Mouse (Mus musculus): ENCODE measurements around the gene Phb2.

Gene Phb2

DNA sequence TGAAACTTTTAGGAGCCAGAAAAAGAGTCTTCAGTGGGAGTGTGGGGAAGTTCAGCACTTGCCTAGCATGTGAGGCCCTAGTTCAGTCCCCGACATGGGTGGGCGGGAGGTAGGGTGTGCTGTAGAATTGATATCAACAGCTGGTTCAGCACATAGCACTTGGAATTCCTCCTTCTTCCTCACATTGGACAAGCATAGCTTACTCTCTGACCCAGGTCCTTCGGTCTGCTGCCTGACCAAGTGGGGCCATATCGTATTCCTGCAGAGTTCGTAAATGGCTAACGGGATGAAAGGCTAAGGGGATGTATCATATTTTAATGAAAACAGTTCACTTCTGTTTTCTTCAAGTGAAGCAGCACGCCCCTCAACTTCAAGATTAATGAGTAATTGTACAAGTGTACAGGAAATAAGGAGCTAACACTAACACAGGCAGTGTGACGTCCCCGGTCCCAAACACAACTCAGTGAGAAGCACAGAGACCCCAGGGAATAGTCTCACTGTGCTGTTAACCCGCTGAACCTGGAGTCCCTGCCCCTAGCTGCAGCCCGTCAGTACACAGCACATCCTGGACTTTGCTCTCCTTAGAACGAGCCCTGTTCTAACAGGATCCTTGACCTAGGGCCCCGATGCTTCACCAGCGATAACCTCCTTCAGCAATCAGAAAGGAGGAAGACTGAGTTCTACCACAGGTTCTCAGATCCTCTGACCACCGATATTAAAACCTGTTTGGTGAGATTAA lies 18.7 kb upstream of the Phb2 start:
- DNase-seq, result no peak

DNA sequence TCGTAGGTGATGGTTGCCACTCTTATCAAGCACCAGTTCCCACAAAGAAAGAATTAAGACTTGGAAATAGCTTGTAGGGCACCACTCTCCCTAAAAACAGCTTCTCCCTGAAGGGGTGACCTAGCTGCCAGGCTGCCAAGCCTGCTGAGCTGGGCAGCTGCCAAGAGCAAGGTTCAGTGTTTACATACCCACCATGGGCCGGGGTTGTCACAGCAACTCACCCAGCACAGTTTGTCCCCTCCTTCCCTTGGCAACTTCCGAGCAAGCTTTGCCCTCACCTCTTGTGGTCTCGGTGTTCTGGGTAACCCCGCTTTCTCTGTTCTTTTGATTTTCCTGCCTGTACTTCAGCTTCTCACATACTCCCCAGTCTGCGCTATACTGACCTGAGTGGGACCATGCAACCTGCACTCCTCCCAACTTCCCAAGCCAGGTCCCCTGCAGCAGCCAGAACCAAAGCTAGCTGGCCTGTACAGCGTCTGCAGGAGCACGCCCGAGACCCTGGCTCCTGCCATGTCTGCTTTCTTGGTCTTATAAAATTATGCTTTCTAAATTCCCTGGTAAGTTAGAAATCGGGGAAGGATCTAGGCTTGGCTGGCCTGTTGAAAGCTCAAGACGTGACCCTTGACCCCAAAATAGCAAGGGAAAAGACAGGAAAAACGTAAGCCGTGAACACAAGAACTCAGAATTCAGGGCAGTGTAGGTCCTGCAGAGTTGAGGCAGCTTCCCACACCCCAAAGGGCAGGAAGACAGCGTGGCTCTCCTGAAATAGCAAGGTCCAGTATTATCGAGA lies 17.8 kb upstream of the Phb2 start:
- peak; percentile 56 for DNase-seq

DNA sequence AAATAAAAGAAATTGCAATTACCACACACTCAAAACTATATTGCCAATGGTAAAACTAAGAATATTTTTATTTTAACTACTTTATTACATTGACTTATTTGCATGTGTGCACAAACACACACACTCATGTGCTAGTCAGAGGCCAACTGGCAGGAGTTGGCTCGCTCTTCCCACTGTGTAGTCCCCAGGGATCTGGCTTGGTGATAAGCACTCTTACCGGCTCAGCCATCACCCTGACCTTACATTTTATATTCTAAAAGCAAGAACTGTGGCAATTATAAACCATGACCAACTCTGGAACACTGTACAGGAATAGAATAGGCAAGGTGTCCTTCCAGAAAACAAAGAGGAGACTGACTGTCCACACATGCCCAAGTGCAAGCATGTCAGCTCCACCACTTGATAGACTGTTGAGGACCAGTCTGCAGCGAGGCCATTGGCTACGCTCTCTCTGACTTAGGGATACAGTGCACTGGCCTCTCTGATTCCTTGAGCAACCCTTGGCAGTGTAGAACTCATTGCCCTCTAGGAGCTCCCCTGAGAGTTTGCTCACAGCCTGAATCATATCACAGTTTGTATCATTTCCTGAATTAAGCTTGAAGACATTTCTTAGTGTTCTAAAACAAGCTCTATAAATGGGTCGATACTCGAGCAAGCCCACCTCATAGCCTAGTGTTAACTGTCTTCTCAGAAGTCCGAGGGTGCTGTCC lies 15.5 kb upstream of the Phb2 start:
- DNase-seq, result no peak

DNA sequence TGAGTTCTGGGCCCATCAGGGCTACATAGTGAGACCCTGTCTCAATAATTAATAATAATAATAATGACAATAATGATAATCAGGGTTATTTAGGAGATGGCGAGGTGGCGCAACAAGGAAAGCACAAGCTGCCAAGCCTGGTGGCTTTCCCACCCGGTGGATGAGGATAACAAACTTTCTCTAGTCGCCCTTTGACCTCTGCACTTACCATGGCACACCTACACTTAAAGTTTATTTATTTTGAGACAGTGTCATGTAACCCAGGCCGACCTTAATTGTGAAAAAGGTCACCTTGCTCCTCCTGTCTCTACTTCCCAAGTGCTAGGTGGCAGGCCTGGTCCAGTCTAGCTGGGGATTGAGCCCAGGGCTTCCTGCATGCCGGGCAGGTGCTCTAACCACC lies 13.4 kb upstream of the Phb2 start:
- no peak for DNase-seq

DNA sequence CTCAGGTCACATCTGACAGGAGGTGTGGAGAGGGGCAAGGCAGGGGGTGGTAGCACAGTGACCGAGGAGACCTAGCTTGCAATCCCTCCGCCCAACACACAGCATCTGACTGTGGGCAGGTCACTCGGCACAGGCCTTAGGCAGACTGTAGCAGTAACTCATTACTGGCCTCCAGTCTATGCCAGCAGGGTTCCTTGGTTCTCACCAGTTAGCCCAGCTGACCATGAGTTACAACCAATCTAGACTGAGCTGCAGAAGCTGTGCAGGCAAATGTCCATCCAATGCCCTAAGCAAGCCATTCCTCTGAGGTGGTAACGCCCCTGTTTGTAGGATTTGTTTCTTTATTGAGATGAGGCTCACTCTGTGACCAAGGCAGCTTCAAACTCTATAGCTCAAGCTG lies 12.8 kb upstream of the Phb2 start:
- no peak for DNase-seq

DNA sequence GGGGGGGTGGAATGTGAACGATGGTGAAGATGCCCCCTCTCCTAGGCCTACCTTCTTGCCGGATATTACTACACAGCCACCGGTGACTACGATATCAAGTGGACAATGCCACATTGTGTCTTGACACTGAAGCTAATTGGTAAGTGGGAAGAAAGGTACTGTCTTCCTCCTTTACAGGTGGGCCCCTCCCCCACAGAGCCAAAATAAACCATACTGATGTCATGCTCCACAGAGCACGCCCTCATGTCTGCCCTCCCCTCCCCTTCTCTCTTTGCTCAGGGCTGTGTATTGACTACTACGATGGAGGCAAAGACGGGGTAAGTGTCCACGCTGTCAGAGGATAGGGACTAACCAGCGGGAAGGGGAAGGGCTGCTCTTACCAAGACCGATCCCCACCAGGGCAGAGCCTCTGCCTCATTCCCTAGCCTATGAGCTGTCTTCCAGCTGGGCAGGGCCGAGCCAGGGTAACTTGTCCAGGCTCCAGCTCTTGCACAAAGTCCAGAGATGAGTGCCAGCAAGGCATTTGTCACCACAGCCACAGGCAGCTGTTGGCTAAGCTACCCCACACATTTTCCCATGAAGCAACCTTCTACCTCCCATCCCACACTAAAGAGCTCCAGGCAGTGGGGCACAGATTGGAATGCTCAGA lies 12.1 kb upstream of the Phb2 start:
- peak; percentile 41 for DNase-seq

DNA sequence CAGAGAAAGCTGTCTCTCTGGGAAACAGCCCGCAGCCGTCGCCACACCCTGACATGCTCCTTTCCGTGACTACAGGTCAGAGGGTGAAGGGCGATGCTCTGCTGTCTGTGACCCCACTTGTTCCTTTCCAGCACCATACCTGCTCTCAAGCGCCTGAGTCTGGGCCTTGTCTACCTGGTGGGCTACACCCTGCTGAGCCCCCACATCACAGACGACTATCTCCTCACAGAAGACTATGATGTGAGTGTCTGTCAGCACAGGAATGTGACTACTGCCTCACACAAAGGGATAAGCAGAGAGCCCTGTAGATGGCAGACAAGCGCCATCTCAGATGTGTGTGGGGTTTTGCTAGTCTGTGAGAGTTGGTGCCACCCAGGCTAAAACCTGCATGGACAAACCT lies 10.8 kb upstream of the Phb2 start:
- no peak for DNase-seq

DNA sequence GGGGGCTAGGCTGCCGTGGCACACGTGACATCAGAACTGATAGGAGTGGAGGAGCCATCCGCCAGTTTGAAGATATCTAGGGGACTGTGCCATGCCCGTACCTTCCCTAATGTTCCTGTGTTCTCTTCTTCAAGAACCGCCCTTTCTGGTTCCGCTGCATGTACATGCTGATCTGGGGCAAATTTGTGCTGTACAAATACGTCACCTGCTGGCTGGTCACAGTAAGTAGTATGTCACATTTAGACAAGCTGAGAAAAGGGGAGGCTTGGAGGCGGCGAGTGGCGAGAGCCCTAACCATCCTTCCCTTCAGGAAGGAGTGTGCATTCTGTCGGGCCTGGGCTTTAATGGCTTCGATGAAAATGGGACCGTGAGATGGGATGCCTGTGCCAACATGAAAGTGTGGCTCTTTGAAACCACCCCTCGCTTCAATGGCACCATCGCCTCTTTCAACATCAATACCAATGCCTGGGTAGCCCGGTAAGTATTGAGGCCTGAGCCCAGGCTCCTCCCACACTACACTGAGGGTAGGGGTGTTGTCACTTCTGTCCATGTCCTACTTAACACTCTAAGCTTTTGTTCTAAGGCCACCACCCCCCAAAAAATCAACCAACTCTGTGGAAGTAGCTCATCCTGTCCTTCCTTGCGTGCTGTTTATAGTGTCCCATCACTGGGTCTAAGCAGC lies 9.9 kb upstream of the Phb2 start:
- DNase-seq, result no peak

DNA sequence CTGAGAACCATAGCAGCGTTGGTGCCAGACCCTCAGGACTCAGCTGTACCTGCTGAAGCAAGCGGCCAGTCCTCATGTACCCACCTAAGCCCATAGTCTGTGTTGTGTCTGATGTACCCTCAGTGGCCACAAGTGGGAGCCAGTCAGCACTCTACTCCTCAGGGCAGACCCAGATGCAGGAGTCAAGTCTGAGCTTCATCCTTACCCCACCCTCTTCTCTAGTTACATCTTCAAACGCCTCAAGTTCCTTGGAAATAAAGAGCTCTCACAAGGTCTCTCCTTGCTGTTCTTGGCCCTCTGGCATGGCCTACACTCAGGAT lies 9.4 kb upstream of the Phb2 start:
- DNase-seq, result peak; percentile 63

DNA sequence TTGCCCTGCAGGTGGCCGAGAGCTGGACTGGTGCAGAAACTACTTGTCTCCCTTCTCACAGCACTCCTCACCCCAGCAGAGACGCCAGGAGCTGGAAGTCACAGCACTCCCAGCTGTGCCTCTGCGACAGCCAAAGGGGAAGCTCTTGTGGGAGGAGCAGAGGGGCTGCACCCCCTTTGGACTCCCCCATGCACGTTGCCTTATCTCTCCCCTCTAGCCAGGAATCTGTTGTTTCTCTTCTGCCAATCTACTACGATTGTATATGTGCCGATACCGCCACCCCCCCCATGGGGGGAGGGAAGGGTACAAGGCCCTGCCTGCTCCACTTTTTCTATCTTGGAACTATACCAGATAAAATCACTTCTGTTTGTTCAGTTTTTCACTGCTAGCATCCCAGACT lies 8.3 kb upstream of the Phb2 start:
- no peak for DNase-seq

DNA sequence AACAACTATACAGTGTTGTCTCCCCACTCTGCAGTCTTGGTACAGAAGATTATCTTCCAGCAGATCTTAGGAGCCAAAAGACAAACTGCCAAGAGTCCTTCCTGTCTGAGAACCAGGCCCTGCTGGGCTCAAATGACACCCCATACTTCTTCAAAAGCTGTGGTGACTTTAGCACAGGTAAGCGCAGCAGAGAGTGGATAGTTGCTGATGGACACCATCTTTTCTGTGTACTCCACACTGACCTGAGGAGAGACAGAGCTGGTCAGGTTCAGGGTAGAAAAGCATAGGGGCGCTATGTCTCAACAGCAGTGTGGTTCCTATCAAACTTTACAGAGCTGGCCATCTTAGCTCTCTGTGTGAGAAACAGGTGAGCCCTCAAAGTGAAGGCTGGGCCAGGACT lies 7.7 kb upstream of the Phb2 start:
- no peak for DNase-seq

DNA sequence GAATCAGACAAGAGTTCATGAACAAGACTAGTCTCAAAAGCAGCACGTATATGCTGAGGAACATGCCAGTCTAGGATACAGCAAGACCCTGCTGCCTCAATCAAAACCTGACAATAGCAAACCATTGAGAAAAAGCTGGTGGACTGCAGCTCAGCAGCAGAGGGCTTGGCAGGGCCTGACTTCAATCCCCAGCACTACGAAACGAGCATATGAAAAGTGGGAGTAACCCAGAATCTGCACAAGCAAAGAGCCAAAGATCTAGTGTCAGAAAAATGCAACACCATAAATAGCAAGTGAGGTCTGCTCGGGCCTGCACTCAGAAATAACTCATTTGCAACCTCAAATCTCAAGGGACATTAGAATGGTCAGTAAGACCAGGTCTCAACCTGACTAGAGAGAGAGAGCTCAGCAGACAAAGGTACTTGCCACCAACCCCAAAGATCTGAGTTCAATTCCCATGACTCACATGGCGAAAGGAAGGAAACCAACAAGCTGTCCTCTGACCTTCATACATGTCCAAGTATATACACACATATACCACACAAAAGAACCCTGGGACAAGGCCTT lies 6.0 kb upstream of the Phb2 start:
- DNase-seq, result no peak

DNA sequence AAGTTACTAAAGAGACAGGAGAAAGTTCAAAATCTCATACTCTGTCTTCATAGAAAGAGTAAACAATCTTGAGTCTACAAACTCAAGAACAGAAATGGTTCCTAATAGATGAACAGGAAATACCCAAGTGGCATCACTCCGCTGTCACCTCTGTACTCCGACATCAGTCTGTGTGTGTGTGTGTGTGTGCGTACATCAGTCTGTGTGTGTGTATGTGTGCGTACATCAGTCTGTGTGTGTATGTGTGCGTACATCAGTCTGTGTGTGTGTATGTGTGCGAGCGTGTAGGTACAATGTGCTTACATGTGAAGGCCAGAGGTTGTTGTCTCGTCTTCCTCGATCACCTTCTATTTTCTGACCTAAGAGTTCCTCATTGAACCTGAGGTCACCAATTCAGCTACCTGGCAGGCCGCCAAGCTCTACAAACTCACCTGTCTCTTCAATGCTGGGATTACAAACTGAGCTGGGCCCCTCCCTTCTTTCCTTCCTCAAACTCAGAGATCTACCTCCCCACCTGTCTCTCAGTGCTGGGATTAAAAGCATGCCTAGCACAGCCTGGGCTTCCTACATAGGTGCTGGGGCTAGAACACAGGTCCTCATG lies 3.7 kb upstream of the Phb2 start:
- no peak for DNase-seq

DNA sequence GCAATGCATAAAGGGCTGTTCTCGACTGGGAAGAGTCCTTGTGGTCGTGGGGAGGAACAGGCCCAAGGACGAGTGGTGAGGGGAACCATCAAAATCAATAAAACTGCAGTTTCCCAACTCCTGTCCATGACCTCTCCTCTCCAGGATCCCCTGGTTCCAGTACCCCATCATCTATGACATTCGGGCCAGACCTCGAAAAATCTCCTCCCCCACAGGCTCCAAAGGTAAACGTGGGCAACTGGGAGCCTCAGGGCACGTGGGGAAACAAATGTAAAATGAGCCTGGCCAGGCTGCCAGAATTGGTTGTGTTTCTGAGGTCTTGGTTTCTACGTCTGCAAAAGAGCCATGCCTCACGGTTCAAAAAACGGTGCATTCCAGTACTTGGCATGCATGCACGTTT lies 782 bp downstream of the Phb2 start:
- no peak for DNase-seq

DNA sequence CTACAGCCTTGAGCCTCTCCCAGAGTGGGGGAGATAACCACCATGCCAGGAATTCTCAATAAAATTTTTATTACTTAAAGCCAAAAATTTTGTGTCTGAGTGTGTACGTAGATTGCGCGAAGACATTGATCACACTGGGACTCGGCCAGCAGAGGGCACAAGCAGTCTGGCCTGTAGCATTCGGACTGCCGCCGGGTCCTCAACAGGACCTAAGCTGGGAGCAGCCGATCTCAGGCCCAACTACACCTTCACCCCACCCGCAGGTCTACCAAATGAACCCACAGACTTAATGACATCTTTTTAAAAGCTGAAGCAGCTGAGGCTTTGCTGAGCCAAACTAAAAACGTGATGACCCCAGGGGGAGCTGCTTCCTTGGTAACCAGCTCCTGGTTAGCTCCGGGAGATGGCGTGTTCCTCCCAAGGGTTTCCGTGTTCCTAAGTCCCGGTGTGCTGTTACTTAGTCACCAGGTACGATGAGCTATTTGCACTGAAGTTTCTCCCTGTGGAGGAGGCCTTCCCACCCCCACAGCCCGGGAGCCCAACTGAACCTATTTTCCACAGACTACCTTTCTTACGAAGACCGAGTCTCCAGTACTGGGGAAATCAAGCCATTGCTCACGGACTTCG lies 4.8 kb downstream of the Phb2 start:
- DNase-seq, result no peak

DNA sequence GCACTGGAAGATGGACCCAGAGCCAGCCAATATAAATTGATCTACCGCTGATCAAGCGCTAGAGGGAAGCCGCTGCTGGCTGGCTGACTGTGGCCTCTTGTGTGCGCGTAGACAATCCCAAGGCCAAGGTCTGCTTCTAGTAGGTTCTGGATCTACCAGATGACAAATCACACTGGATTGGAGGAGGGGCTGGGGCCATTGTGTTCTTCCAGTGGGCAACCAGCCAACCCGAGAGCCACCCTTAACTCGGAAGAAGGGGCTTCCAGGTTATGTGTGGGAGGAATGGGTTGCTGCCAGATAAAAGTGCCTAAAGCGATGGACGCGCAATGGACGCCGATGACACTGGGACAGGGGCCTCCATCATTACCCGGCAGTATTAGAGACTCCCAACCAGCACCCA lies 5.8 kb downstream of the Phb2 start:
- DNase-seq, result no peak

DNA sequence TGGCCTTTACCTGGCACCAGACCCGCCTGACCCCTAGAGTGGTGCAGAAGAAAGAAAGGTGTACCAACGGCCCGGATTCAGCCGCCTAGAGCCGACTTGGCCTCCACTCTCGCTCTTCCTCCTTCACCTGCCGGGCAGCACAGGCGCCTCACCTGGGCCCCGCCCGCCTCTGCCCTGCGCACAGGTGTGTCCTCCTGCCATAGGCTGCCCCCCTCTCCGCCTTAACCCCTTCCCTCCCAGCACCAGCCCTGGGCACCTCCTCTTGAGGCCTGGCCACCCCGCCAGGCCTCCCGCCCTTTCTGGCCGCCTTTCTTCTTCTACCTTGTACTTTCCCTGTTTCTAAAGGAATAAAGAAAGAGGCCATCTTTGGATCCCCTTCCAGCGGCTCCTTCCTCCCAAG lies 6.6 kb downstream of the Phb2 start:
- DNase-seq, result no peak

DNA sequence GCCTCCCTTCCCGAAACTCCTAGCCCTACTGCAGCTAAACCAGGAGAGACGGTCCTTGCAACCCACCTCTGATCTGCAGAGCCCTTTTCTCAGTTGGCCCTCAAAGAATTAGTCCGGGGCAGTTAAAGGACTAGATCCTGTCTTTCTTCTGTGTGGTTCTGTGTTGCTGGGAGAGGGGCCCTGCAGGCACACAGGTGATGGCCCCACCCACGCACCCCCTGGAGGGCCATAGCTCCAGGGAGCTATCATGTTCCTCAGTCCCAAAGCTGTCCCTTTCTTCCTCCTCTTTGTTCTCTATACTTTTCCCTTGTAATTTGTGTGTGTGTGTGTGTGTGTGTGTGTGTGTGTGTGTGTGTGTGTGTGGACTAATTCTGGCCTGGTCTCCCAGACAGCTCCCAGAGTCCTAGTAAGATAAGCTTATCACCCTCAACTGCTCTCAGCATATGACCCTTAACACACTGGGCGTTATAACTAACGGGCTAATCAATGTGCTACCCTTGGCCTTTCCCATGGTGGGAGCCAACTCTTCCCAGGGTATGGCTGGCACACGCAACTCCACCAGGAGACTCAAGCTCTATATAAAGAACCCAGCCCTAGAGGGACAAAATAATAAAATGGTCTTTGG lies 7.3 kb downstream of the Phb2 start:
- DNase-seq, result no peak

DNA sequence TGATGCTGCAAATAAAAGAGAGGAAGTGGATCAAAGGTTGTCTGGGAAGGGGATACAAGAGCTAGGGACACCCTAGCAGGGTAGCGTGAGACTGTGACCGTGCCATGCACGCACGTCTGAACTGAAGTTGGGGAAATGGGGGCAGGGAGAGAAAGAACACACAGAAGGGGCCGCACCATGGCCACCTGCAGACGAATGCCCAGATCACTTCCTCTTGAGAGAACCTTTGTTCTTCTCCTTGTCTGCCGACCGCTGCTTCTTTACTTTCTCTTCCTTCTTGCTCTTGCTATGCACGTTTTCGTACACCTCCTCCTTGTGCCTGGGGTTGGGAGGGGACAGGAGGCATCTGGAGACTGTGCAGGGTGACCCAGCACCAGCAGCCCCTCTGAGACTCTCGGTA lies 8.8 kb downstream of the Phb2 start:
- DNase-seq, result no peak

DNA sequence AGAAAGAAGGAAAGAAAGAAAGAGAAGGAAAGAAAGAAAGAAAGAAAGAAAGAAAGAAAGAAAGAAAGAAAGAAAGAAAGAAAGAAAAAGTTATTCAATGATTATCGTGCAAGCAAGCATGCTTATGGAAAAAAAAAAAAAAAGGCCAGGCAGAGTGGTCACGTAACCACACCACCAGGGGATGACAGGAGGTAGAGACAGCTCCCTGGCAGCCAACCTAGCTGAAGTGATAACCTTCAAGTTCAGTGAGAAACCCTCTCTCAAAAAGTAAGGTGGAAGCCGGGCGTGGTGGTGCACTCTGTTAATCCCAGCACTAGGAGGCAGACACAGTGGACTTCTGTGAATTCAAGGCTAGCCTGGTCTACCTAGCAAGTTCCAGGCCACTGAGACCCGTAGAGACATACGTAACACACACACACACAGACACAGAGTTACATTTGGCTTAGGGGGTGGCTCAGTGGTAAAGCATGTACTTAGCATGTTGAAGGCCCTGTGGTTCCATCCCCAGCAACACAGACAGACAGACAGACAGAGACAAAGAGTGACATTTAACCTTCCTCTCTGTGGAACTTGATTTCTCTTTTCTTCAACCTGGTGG lies 10.8 kb downstream of the Phb2 start:
- no peak for DNase-seq

DNA sequence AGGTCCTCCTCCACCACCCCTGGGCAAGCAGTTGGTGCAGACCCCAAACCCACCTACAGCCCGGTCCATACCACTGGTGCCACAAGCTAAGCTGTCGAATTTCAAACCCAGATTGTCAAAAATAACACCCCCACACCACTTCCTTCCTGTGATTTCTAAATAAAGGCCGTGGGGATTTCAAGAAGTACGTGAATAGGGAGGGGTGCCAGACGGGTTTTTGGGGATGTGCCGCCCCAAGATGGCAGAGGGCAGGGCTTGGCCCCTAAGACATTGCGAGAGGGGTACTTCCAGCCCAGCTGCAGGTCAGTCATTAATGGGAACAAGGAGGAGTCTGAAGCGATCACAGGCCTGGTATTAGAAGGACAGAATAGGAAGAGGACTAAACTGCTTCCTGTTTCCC lies 11.4 kb downstream of the Phb2 start:
- DNase-seq, result no peak

Data from cerebellum, adult 8-10 months (tissue).